Mouse (Mus musculus): Measurements from ENCODE around the gene Ihh. TPM values are rescaled to one million over a fixed set of nuclear protein-coding genes. Genes with fewer than 3 reads are reported as not detected.

Gene Ihh
- polyA plus RNA-seq (2015; fragmentation: Nextera tagmentation; extraction: Ambion mirVana): 0.14 and 0.17 TPM in 2 replicates

DNA sequence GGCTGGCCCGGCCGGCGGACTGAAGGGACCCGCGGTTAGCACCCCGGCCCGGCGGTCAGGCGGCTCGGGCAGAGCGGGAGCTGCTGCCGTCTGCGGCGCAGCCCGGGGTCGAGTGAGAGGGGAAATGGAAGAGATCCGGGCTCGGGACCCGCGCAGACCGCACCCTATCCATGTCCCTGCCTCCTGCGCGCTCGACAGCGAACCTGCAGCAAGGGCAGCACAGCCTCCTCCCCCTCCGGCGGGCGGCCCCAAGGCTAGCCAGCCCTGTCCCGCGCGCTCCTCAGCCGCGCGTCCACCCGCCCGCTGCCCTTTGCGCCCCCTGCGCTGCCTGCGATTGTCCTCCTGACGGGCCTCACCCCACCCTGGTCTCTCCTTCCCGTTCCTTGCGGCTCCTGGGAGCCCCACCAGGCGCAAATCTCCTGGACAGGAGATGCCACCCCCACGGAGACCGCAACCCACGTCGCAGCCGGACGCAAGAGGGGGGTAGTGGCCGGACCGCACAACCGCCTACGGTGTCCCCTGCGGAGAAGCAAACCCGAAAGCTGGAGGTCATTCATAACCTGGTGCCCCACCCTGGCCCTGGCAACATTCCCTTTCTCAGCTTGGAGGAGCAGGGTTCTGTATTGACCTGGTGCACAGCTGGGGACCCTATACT lies at the start of gene Ihh:
Gene Ihh, minus strand, starts transcription at position 117 of the 655 bp plus-strand sequence.
- Histone ChIP-seq H3K4me3 (ENCODE audit: low read length) (peak within 1 kb of the TSS; percentile 45), H3K36me3 (ENCODE audit: control insufficient read depth, insufficient read depth) (no peaks in the 10 kb centered on the region), H3K4me1 (ENCODE audit: control insufficient read depth, insufficient read depth, low read length) (peaks cover 26% of the 10 kb centered on the region), H3K4me2 (ENCODE audit: low read depth, low read length) (peak within 1 kb of the TSS; percentile 62), H3K27me3 (ENCODE audit: control insufficient read depth, insufficient read depth, low read length) (peaks cover 89% of the 10 kb centered on the region), H3K9ac (ENCODE audit: low read length) (no peak within 1 kb of the TSS), H3K27ac (ENCODE audit: low read length) (no peak within 1 kb of the TSS), H3K9me3 (replicated peaks; ENCODE audit: control insufficient read depth, low read length) (no peaks in the 10 kb centered on the region)
- no peak for ATAC-seq (replicated peaks; ENCODE audit: extremely low read depth, insufficient read depth, low FRiP score)
- WGBS: 2% methylated on average over 51 of the region's 55 CpGs

DNA sequence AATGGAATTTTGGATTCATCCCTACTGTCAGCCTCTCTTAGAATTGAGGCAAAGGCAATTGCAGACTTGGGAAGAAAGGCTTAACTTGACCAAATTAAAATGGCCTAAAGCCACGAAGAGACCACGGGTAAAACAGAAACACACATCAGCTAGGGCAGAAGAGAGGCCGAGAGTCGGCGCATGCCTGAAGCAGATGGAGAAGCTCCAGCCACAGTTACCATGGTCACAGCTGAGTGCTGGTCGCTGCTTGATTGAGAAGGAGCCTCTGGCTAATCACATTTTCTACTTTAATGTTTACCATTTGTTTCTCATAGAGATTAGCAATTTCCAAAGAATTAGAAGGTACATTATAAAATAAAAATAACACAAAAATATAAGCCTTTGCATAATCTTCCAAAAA lies 49.7 kb upstream of the Ihh start:
- Histone ChIP-seq H3K36me3 (ENCODE audit: control insufficient read depth, insufficient read depth) (no peaks in the 10 kb centered on the region), H3K9me3 (replicated peaks; ENCODE audit: control insufficient read depth, low read length) (no peaks in the 10 kb centered on the region), H3K4me1 (ENCODE audit: control insufficient read depth, insufficient read depth, low read length) (peaks cover 7% of the 10 kb centered on the region), H3K4me3 (ENCODE audit: low read length) (no peak overlapping the region), H3K27me3 (ENCODE audit: control insufficient read depth, insufficient read depth, low read length) (no peaks in the 10 kb centered on the region), H3K27ac (ENCODE audit: low read length) (no peak overlapping the region), H3K9ac (ENCODE audit: low read length) (no peak overlapping the region), H3K4me2 (ENCODE audit: low read depth, low read length) (no peak overlapping the region)
- 57% methylated on average over 6 of the region's 6 CpGs for WGBS
- ATAC-seq (replicated peaks; ENCODE audit: extremely low read depth, insufficient read depth, low FRiP score): no peak

DNA sequence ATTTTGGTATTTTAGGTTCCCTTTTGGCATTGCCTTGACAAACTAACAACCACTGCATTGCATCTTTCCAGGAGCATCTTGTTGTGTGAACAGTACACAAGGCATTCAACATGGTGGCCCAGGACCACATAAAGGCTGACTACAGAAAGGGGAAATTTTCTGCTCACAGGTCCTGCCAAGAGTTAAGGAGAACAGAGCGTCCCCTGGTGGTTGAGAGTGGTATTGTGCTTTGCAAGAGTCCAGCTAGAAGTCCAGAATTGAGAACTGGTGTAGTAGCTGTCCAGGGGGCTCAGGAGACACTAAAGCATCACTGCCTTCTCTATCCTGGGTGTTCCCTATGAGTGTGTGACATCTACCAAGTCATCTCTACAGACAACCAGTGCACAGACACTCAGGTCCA lies 49.0 kb upstream of the Ihh start:
- Histone ChIP-seq H3K9ac (ENCODE audit: low read length) (no peak overlapping the region), H3K9me3 (replicated peaks; ENCODE audit: control insufficient read depth, low read length) (no peaks in the 10 kb centered on the region), H3K27ac (ENCODE audit: low read length) (no peak overlapping the region), H3K36me3 (ENCODE audit: control insufficient read depth, insufficient read depth) (no peaks in the 10 kb centered on the region), H3K27me3 (ENCODE audit: control insufficient read depth, insufficient read depth, low read length) (no peaks in the 10 kb centered on the region), H3K4me3 (ENCODE audit: low read length) (no peak overlapping the region), H3K4me1 (ENCODE audit: control insufficient read depth, insufficient read depth, low read length) (no peaks in the 10 kb centered on the region; the same call in 1 of the 2 replicates), H3K4me2 (ENCODE audit: low read depth, low read length) (no peak overlapping the region)
- WGBS: 0% methylated on average over 1 of the region's 1 CpGs
- ATAC-seq (replicated peaks; ENCODE audit: extremely low read depth, insufficient read depth, low FRiP score): no peak

DNA sequence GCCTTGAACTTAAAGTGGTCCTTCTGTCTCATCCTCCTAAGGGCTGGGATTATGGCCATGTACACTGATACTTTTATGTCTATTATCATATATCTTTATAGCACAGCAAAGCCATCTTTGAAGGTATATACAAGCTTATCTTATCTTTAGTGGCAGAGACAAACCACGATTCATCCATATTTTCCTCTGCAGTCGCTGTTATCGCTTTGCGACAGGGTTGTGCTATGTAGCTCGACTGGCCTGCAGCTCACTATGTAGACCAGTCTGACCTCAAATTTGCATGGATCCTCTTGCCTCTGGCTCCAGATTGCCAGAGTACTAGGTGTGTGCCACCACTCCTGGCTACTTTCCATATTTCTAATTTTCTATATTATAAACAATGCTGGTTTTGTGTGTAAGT lies 47.7 kb upstream of the Ihh start:
- no peaks in the 10 kb centered on the region for H3K36me3 ChIP-seq (ENCODE audit: control insufficient read depth, insufficient read depth)
- 67% methylated on average over 5 of the region's 5 CpGs for WGBS
- H3K4me1 ChIP-seq (ENCODE audit: control insufficient read depth, insufficient read depth, low read length): no peaks in the 10 kb centered on the region
- H3K4me3 ChIP-seq (ENCODE audit: low read length): no peak overlapping the region
- H3K27me3 ChIP-seq (ENCODE audit: control insufficient read depth, insufficient read depth, low read length): no peaks in the 10 kb centered on the region
- no peak overlapping the region for H3K4me2 ChIP-seq (ENCODE audit: low read depth, low read length)
- H3K27ac ChIP-seq (ENCODE audit: low read length): no peak overlapping the region
- H3K9me3 ChIP-seq (replicated peaks; ENCODE audit: control insufficient read depth, low read length): no peaks in the 10 kb centered on the region
- no peak for ATAC-seq (replicated peaks; ENCODE audit: extremely low read depth, insufficient read depth, low FRiP score)
- H3K9ac ChIP-seq (ENCODE audit: low read length): no peak overlapping the region

DNA sequence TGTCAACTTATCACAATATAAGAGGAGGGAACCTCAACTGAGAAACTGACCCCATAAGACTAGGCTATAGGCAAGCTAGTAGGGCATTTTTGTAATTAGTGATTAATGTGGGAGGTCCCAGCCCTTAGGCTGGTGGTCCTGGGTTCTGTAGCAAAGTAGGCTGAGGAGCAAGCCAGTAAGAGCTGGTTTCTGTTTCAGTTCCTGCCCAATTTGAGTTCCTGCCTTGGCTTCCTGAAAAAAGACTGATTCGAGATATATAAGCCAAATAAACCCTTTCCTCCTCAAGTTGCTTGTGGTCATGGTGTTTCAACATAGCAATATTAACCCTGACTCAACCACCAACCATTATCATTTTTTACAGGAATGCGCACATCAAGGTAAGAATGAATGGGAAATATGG lies 45.8 kb upstream of the Ihh start:
- WGBS: 67% methylated on average over 2 of the region's 2 CpGs
- H3K4me3 ChIP-seq (ENCODE audit: low read length): no peak overlapping the region
- H3K4me2 ChIP-seq (ENCODE audit: low read depth, low read length): no peak overlapping the region
- no peaks in the 10 kb centered on the region for H3K36me3 ChIP-seq (ENCODE audit: control insufficient read depth, insufficient read depth)
- H3K27me3 ChIP-seq (ENCODE audit: control insufficient read depth, insufficient read depth, low read length): no peaks in the 10 kb centered on the region
- no peaks in the 10 kb centered on the region for H3K4me1 ChIP-seq (ENCODE audit: control insufficient read depth, insufficient read depth, low read length)
- H3K27ac ChIP-seq (ENCODE audit: low read length): no peak overlapping the region
- no peaks in the 10 kb centered on the region for H3K9me3 ChIP-seq (replicated peaks; ENCODE audit: control insufficient read depth, low read length)
- no peak overlapping the region for H3K9ac ChIP-seq (ENCODE audit: low read length)
- no peak for ATAC-seq (replicated peaks; ENCODE audit: extremely low read depth, insufficient read depth, low FRiP score)

DNA sequence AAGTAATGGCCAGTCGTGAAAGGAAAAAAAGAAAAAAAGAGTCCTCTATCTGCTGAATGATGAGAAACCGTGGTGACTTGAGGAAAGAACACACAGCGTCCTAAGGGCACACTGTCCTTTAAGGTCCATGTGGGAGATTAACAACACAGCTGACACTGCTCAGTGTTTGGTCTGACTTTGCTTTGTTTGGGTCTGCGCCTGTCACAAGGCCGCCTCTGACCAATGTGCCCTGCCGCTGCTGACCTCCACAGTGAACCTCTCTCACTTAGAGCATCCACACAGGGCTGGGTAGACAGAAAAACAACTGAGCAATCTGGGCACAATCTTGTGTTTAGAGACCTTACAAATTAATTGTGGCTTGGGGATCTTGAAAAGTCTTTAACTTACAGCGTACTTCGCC lies 25.5 kb upstream of the Ihh start:
- Histone ChIP-seq H3K9ac (ENCODE audit: low read length) (no peak overlapping the region), H3K4me3 (ENCODE audit: low read length) (no peak overlapping the region), H3K27ac (ENCODE audit: low read length) (no peak overlapping the region), H3K36me3 (ENCODE audit: control insufficient read depth, insufficient read depth) (no peaks in the 10 kb centered on the region), H3K4me1 (ENCODE audit: control insufficient read depth, insufficient read depth, low read length) (no peaks in the 10 kb centered on the region), H3K9me3 (replicated peaks; ENCODE audit: control insufficient read depth, low read length) (no peaks in the 10 kb centered on the region), H3K4me2 (ENCODE audit: low read depth, low read length) (no peak overlapping the region), H3K27me3 (ENCODE audit: control insufficient read depth, insufficient read depth, low read length) (no peaks in the 10 kb centered on the region)
- WGBS: 80% methylated on average over 8 of the region's 8 CpGs
- ATAC-seq (replicated peaks; ENCODE audit: extremely low read depth, insufficient read depth, low FRiP score): no peak

DNA sequence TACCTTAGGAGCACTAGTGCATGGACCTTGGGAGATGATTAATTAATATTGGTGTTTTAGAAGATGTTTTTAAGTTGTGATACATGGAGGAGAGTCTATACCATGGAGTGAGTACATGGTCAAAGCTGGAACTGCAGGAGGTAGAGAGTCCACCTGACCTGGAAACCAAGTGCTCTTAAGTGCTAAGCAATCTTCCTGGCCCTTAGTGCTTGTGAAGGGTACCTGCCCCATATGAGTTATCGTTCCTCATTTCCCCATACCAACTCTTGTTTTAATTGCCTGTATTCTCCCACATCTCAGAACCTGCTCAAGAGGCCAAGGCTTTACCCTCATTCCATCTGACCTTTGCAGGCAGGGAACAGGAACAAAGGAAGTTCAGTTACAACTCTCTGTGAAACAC lies 24.5 kb upstream of the Ihh start:
- WGBS: 83% methylated on average over 1 of the region's 1 CpGs
- Histone ChIP-seq H3K9me3 (replicated peaks; ENCODE audit: control insufficient read depth, low read length) (no peaks in the 10 kb centered on the region), H3K4me2 (ENCODE audit: low read depth, low read length) (no peak overlapping the region), H3K27me3 (ENCODE audit: control insufficient read depth, insufficient read depth, low read length) (no peaks in the 10 kb centered on the region), H3K36me3 (ENCODE audit: control insufficient read depth, insufficient read depth) (no peaks in the 10 kb centered on the region), H3K4me3 (ENCODE audit: low read length) (no peak overlapping the region), H3K27ac (ENCODE audit: low read length) (no peak overlapping the region), H3K9ac (ENCODE audit: low read length) (no peak overlapping the region), H3K4me1 (ENCODE audit: control insufficient read depth, insufficient read depth, low read length) (no peaks in the 10 kb centered on the region)
- ATAC-seq (replicated peaks; ENCODE audit: extremely low read depth, insufficient read depth, low FRiP score): no peak

DNA sequence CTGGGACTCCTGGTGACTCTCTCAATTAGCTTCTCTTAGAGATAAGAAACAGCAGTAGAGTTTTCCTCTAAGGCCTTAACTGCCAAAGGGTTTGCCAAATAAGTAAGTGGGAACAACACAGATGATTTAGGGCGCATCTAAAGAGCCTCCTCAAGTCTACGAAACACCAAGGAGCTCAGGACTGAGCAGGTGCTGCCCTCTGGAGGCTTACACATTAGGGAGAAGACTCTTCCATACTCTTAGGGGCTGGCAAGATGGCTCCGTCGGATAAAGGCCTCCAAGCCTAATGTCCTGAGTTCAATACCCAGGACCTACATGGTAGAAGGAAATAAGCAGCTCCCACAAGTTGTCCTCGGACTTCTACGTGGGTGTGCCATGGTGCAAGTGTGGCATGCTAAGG lies 22.1 kb upstream of the Ihh start:
- H3K27ac ChIP-seq (ENCODE audit: low read length): no peak overlapping the region
- no peaks in the 10 kb centered on the region for H3K27me3 ChIP-seq (ENCODE audit: control insufficient read depth, insufficient read depth, low read length)
- ATAC-seq (replicated peaks; ENCODE audit: extremely low read depth, insufficient read depth, low FRiP score): no peak
- H3K36me3 ChIP-seq (ENCODE audit: control insufficient read depth, insufficient read depth): no peaks in the 10 kb centered on the region
- H3K9me3 ChIP-seq (replicated peaks; ENCODE audit: control insufficient read depth, low read length): no peaks in the 10 kb centered on the region
- H3K4me2 ChIP-seq (ENCODE audit: low read depth, low read length): no peak overlapping the region
- no peak overlapping the region for H3K4me3 ChIP-seq (ENCODE audit: low read length)
- no peaks in the 10 kb centered on the region for H3K4me1 ChIP-seq (ENCODE audit: control insufficient read depth, insufficient read depth, low read length)
- H3K9ac ChIP-seq (ENCODE audit: low read length): no peak overlapping the region
- WGBS: 81% methylated on average over 6 of the region's 6 CpGs

DNA sequence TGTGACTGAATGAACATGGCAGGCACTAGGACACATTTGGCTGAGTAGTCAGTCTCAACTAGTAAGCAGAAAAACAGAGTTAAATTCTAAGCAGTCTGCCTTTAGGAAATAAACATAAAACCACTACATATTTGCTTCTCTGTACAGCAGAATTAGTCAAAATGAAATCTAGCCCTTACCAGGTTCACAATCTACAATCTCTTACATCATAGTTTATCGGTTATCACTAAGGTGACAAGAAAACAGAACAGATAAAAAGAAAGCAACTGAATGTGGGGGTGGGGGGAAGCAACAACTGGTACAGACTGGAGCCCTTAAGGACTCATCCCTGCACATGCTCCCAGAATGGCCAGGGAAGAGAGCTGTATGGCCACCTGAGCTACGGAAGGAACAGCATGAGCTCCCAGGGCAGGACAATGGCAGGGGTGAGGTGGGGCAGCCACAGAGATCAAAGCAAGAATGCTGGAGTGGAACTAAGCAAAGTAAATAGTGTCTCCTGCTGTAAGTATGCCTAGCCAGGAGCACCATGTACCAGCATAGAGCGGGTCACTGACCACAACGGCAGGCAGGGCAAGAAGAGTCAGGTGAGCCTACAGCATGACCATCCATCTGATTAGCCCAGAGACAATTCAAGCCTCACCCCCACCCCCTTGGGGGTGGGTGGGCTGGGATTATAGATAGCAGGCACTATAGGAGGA lies 20.0 kb upstream of the Ihh start:
- Histone ChIP-seq H3K4me1 (ENCODE audit: control insufficient read depth, insufficient read depth, low read length) (no peaks in the 10 kb centered on the region), H3K4me2 (ENCODE audit: low read depth, low read length) (no peak overlapping the region), H3K4me3 (ENCODE audit: low read length) (no peak overlapping the region), H3K27me3 (ENCODE audit: control insufficient read depth, insufficient read depth, low read length) (no peaks in the 10 kb centered on the region), H3K9ac (ENCODE audit: low read length) (no peak overlapping the region), H3K27ac (ENCODE audit: low read length) (no peak overlapping the region), H3K36me3 (ENCODE audit: control insufficient read depth, insufficient read depth) (no peaks in the 10 kb centered on the region), H3K9me3 (replicated peaks; ENCODE audit: control insufficient read depth, low read length) (no peaks in the 10 kb centered on the region)
- WGBS: 69% methylated on average over 4 of the region's 4 CpGs
- ATAC-seq (replicated peaks; ENCODE audit: extremely low read depth, insufficient read depth, low FRiP score): no peak

Data from heart, embryonic 16.5 days (tissue).